Mouse (Mus musculus): ENCODE data around the gene Mdm2.

GRCm38 (mm10) chr10:117752851-117753647 lies 42.5 kb upstream of the Mdm2 start:
- TF ChIP-seq CTCF (conservative IDR thresholded peaks at IDR 0.05 in 1 of 2, IDR thresholded peaks at IDR 0.05 in 1 of 2; ENCODE audit: low read depth in 2 of 2, low read length in 2 of 2) (no peak), POLR2A (IDR thresholded peaks at IDR 0.05; ENCODE audit: low read depth, low read length) (no peak), BHLHE40 (IDR thresholded peaks at IDR 0.05; ENCODE audit: low read depth, low read length) (no peak)
